Mouse (Mus musculus): ENCODE measurements around the gene Acot1. TPM values are rescaled to one million over a fixed set of nuclear protein-coding genes. Genes with fewer than 3 reads are reported as not detected.
"Not testable (repeated sequence)": the region's sequence is repeated elsewhere in the genome, so short reads cannot be mapped to it uniquely, and the experiment has no call there.

Gene Acot1
- polyA plus RNA-seq, 1 experiment from 2014 or later: 144 TPM

DNA sequence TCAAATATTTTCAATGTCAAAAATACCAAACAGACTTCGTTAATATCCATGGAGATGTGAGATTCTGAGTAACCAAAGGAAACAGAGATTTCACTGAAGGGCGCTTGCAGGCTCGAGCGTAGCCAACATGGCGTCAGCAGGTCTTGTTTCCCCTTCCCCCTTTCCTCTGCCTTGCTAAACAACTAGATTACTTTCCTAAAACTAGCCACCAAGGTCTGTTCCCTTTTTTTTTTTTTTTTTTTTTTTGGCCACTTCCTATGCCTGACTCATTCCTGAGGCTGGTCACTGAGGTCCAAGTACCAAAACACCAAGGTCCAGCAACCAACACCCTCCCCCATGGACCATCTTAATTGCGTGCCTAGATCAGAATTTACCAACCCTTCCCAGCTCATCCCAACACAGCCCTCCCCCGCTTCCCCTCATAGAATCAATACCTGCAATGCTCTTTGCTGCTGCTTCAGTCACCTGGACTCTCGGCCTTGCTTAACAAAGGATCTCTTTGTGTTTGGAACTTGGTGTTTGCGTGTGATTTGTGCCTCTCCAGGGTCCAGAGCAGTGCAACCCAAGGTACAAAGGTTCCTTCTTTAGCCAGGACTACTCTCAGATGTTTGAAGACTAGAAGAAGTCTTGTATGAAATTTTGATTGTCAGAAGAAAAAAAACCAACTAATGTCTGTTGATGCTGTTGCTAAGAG is 13.9 kb downstream of the Acot1 start:
- Histone ChIP-seq H3K27me3 (ENCODE audit: control insufficient read depth, insufficient read depth, low read length) (no peaks in the 10 kb centered on the region), H3K27ac (replicated peaks) (no peak overlapping the region), H3K4me3 (ENCODE audit: low read depth, low read length) (no peak overlapping the region), H3K9ac (ENCODE audit: low read length) (no peak overlapping the region), H3K4me1 (replicated peaks; ENCODE audit: control insufficient read depth, insufficient read depth) (no peaks in the 10 kb centered on the region), H3K4me2 (replicated peaks; ENCODE audit: low read depth) (no peak overlapping the region), H3K9me3 (ENCODE audit: control insufficient read depth, low read length) (no peaks in the 10 kb centered on the region), H3K36me3 (ENCODE audit: control insufficient read depth, insufficient read depth, low read length) (no peaks in the 10 kb centered on the region)
- ATAC-seq (ENCODE audit: low FRiP score, low TSS enrichment): peak; percentile 62
- 72% methylated on average over 9 of the region's 9 CpGs for WGBS
- DNase-seq (ENCODE audit: low spot score): peak; percentile 56
- no peak for TF ChIP-seq CTCF (IDR thresholded peaks at IDR 0.05; ENCODE audit: low read depth)

DNA sequence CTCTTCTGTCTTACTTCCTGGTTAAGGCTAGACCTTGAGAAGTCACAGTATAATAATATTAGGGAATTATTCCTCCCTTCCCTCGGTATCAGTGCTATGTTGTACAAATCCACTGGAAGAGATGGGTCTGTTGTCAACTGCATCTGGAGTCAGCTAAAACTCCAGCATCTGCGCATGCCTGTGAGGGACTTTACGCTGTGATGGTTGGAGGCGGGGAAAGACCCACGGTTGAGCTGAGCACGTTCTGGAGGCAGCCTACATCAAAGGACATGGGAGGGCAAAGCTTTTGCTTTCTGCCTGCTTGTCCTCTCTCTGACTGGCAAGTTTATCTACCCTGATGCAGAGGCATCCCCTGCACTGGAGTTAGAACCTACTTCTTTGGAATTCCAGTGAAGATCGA is 16.6 kb downstream of the Acot1 start:
- Histone ChIP-seq H3K9me3 (ENCODE audit: control insufficient read depth, low read length) (no peaks in the 10 kb centered on the region), H3K4me3 (ENCODE audit: low read depth, low read length) (no peak overlapping the region), H3K9ac (ENCODE audit: low read length) (no peak overlapping the region), H3K4me2 (replicated peaks; ENCODE audit: low read depth) (no peak overlapping the region), H3K27ac (replicated peaks) (no peak overlapping the region), H3K27me3 (ENCODE audit: control insufficient read depth, insufficient read depth, low read length) (no peaks in the 10 kb centered on the region), H3K36me3 (ENCODE audit: control insufficient read depth, insufficient read depth, low read length) (no peaks in the 10 kb centered on the region), H3K4me1 (replicated peaks; ENCODE audit: control insufficient read depth, insufficient read depth) (no peaks in the 10 kb centered on the region)
- DNase-seq (ENCODE audit: low spot score) (no peak), ATAC-seq (ENCODE audit: low FRiP score, low TSS enrichment) (no peak)
- TF ChIP-seq CTCF (IDR thresholded peaks at IDR 0.05; ENCODE audit: low read depth): no peak
- no peak for TF ChIP-seq EP300 (optimal IDR thresholded peaks at IDR 0.05)
- WGBS: 83% methylated on average over 7 of the region's 7 CpGs

DNA sequence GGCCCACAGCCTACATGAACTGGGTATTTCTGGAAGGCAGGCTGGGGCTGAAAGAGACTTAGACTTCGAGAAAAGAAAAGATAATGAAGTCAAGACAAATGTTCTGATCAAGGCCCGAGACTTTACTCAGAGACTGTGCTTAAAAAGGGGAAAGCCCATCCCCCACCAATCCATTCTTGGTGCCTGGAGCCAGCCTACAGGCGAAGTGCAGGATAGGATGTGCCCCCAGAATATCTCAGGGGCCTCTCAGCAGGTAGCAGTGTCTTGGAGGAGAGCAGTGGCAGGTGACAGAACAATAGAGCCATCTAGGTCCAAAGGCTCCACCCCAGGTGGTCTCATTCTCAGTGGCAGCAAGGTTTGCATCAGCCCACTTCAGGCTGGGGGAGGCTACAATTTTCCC is 19.0 kb downstream of the Acot1 start:
- not testable (repeated sequence) for H3K27ac ChIP-seq (replicated peaks); H3K9me3 ChIP-seq (ENCODE audit: control insufficient read depth, low read length); H3K27me3 ChIP-seq (ENCODE audit: control insufficient read depth, insufficient read depth, low read length); H3K4me1 ChIP-seq (replicated peaks; ENCODE audit: control insufficient read depth, insufficient read depth); H3K4me3 ChIP-seq (ENCODE audit: low read depth, low read length); DNase-seq (ENCODE audit: low spot score); H3K4me2 ChIP-seq (replicated peaks; ENCODE audit: low read depth); H3K36me3 ChIP-seq (ENCODE audit: control insufficient read depth, insufficient read depth, low read length); ATAC-seq (ENCODE audit: low FRiP score, low TSS enrichment); H3K9ac ChIP-seq (ENCODE audit: low read length)
- WGBS: 62% methylated on average over 3 of the region's 3 CpGs

DNA sequence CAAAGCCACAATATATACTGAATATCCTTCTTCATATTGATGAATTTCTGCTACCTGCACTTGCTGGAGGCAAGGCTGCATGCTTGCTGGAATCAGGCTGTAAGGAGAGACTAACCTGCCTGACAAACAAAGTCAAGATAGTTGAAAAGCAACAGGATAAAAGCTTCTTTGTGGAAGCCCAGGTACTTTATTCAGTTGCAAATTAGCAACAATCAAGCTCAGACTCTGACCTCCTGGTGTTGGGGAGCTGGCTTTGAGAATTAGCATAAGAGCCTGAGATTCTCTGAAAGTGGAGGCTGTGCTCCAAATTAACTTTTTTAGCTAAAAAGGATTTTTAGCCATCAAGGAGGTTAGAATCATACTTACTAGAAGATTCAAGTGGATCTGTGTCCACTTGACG is 19.8 kb downstream of the Acot1 start:
- H3K4me2 ChIP-seq (replicated peaks; ENCODE audit: low read depth); H3K9ac ChIP-seq (ENCODE audit: low read length); H3K27ac ChIP-seq (replicated peaks); DNase-seq (ENCODE audit: low spot score); H3K9me3 ChIP-seq (ENCODE audit: control insufficient read depth, low read length); H3K27me3 ChIP-seq (ENCODE audit: control insufficient read depth, insufficient read depth, low read length); H3K4me3 ChIP-seq (ENCODE audit: low read depth, low read length); H3K36me3 ChIP-seq (ENCODE audit: control insufficient read depth, insufficient read depth, low read length); ATAC-seq (ENCODE audit: low FRiP score, low TSS enrichment); H3K4me1 ChIP-seq (replicated peaks; ENCODE audit: control insufficient read depth, insufficient read depth): not testable (repeated sequence)
- 93% methylated on average over 1 of the region's 1 CpGs for WGBS

- WGBS: 51% methylated on average over 4 of the region's 4 CpGs
- Histone ChIP-seq H3K36me3 (ENCODE audit: control insufficient read depth, insufficient read depth, low read length) (no peaks in the 10 kb centered on the region), H3K9me3 (ENCODE audit: control insufficient read depth, low read length) (no peaks in the 10 kb centered on the region), H3K27me3 (ENCODE audit: control insufficient read depth, insufficient read depth, low read length) (no peaks in the 10 kb centered on the region), H3K4me3 (ENCODE audit: low read depth, low read length) (no peak overlapping the region), H3K9ac (ENCODE audit: low read length) (no peak overlapping the region), H3K27ac (replicated peaks) (no peak overlapping the region), H3K4me2 (replicated peaks; ENCODE audit: low read depth) (no peak overlapping the region), H3K4me1 (replicated peaks; ENCODE audit: control insufficient read depth, insufficient read depth) (no peaks in the 10 kb centered on the region)
- TF ChIP-seq EP300 (optimal IDR thresholded peaks at IDR 0.05): no peak
- TF ChIP-seq CTCF (IDR thresholded peaks at IDR 0.05; ENCODE audit: low read depth): peak; percentile 91
- ATAC-seq (ENCODE audit: low FRiP score, low TSS enrichment) (peak; percentile 90), DNase-seq (ENCODE audit: low spot score) (peak; percentile 80)
These were observed 21.5 kb downstream of the Acot1 start for GRCm38 (mm10) chr12:84030659-84031332.

DNA sequence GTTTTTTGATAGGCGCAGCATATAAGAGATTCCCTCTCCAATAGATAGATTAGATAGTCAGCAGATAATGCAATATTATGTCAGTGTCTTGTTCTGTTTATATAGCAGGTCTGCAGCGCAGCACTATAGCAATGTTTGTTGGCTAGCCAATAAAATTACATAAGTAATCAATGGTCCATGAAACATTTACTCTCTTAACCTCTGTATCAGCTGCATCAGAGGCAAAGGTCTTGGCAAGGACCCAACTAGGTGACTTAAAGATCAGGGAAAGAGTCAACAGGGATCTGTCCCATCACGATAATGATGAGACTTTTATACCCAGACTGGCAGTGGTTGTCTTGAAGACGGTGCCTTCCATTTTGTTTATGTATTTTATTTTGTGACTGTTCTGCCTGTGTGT is 23.6 kb downstream of the Acot1 start:
- no peaks in the 10 kb centered on the region for H3K36me3 ChIP-seq (ENCODE audit: control insufficient read depth, insufficient read depth, low read length)
- TF ChIP-seq EP300 (optimal IDR thresholded peaks at IDR 0.05) (no peak), CTCF (IDR thresholded peaks at IDR 0.05; ENCODE audit: low read depth) (no peak)
- ATAC-seq (ENCODE audit: low FRiP score, low TSS enrichment) (no peak), DNase-seq (ENCODE audit: low spot score) (no peak)
- H3K4me2 ChIP-seq (replicated peaks; ENCODE audit: low read depth): no peak overlapping the region
- no peak overlapping the region for H3K4me3 ChIP-seq (ENCODE audit: low read depth, low read length)
- no peak overlapping the region for H3K27ac ChIP-seq (replicated peaks)
- WGBS: 77% methylated on average over 4 of the region's 4 CpGs
- H3K4me1 ChIP-seq (replicated peaks; ENCODE audit: control insufficient read depth, insufficient read depth): no peaks in the 10 kb centered on the region
- no peaks in the 10 kb centered on the region for H3K9me3 ChIP-seq (ENCODE audit: control insufficient read depth, low read length)
- no peaks in the 10 kb centered on the region for H3K27me3 ChIP-seq (ENCODE audit: control insufficient read depth, insufficient read depth, low read length)
- H3K9ac ChIP-seq (ENCODE audit: low read length): no peak overlapping the region

DNA sequence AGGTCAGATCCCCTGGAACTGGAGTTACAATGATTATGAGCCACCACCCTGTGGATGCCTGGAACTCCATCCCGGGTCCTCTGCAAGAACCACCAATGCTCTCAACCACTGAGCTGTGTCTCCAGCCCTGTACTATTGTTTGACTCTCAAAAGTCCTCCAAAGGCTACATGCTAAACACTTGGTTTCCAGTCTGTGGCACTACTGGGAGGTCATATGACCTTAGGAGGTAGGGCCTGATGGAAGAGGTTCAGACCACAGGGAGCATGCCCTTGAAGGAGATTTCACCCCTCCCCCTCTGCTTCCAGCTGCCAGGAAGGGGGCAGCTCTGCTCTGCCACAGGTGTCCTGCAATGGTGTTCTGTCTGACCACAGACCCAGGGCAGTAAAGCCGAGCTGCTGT is 24.0 kb downstream of the Acot1 start:
- not testable (repeated sequence) for H3K4me2 ChIP-seq (replicated peaks; ENCODE audit: low read depth); H3K36me3 ChIP-seq (ENCODE audit: control insufficient read depth, insufficient read depth, low read length); H3K27me3 ChIP-seq (ENCODE audit: control insufficient read depth, insufficient read depth, low read length); H3K27ac ChIP-seq (replicated peaks); H3K9me3 ChIP-seq (ENCODE audit: control insufficient read depth, low read length); DNase-seq (ENCODE audit: low spot score); H3K9ac ChIP-seq (ENCODE audit: low read length); ATAC-seq (ENCODE audit: low FRiP score, low TSS enrichment); H3K4me1 ChIP-seq (replicated peaks; ENCODE audit: control insufficient read depth, insufficient read depth); H3K4me3 ChIP-seq (ENCODE audit: low read depth, low read length)
- WGBS: 79% methylated on average over 2 of the region's 2 CpGs

All from stomach, postnatal 0 days (tissue).